7 mouse cellular contexts compared by ENCODE assay signal in the genomic region with DNA sequence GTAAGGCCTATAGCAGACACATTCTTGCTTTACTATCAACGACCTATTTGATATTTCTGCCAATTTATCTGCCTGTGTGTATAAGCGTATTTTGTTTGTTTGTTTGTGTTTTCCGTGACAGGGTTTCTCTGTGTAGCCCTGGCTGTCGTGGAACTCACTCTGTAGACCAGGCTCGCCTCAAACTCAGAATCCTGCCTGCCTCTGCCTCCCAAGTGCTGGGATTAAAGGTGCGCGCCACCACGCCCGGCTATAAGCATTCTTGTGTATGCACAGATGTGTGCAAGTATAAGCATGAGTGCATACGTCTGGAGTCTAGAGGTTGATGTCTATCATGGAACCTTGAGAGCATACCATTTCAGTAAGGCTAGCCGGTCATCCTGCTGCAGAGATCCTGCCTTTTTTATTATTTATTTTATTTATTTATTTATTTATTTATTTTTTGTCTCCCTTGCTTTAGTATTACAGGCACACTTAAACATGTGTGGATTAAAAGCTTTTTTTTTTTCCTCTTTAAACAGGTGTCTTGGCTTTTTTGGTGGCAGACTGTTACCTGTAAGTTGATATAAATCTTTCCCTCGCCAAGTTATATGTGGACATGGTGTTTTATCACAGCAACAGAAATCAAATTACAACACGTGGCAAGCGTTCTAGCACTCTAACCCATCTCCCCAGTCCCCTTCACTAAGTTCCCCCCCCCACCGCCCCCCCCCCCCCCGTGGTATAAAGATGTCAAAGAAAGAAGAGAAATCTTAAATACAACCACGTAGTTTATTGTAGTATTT. TPM values are rescaled to one million over a fixed set of nuclear protein-coding genes. Genes with fewer than 3 reads are reported as not detected.
DNase-seq lines count a peak whose midpoint lies in the region; ATAC-seq lines count a peak whose summit lies in the region.

No protein-coding gene starts in this region.

- no peaks in the 10 kb centered on the region for H3K27me3 ChIP-seq in lung, embryonic 15.5 days
- H3K27me3 ChIP-seq in forebrain, embryonic 13.5 days, result no peaks in the 10 kb centered on the region
- no peaks in the 10 kb centered on the region for H3K27me3 ChIP-seq in limb, embryonic 13.5 days
- H3K27me3 ChIP-seq in stomach, embryonic 14.5 days (ENCODE audit: control insufficient read depth, insufficient read depth, low read length), result no peaks in the 10 kb centered on the region

- H3K4me1 ChIP-seq in lung, embryonic 15.5 days, result peaks cover 15% of the 10 kb centered on the region
- peaks cover 24% of the 10 kb centered on the region for H3K4me1 ChIP-seq in forebrain, embryonic 13.5 days
- H3K4me1 ChIP-seq in limb, embryonic 13.5 days, result peaks cover 13% of the 10 kb centered on the region
- peaks cover 12% of the 10 kb centered on the region for H3K4me1 ChIP-seq in stomach, embryonic 14.5 days (ENCODE audit: control insufficient read depth, insufficient read depth, low read length)

- no peak for ATAC-seq in lung, embryonic 15.5 days (ENCODE audit: borderline replicate concordance, extremely low read depth, low FRiP score, low TSS enrichment)
- ATAC-seq in forebrain, embryonic 13.5 days, result no peak
- no peak for ATAC-seq in limb, embryonic 13.5 days (ENCODE audit: low FRiP score, low read depth)
- ATAC-seq in stomach, embryonic 14.5 days (ENCODE audit: insufficient number of reproducible peaks, insufficient read depth, low FRiP score, low read depth), result no peak

- WGBS in lung, embryonic 15.5 days, result 51% methylated on average over 17 of the region's 17 CpGs
- 57% methylated on average over 17 of the region's 17 CpGs for WGBS in forebrain, embryonic 13.5 days
- WGBS in limb, embryonic 13.5 days, result 56% methylated on average over 17 of the region's 17 CpGs
- WGBS in stomach, embryonic 14.5 days, result 54% methylated on average over 17 of the region's 17 CpGs

- H3K27ac ChIP-seq in lung, embryonic 15.5 days, result peak overlapping the region; percentile 97
- H3K27ac ChIP-seq in forebrain, embryonic 13.5 days, result peak overlapping the region; percentile 97; the same call in 1 of the 2 replicates
- peak overlapping the region; percentile 95 for H3K27ac ChIP-seq in limb, embryonic 13.5 days
- H3K27ac ChIP-seq in stomach, embryonic 14.5 days (ENCODE audit: low read length), result peak overlapping the region; percentile 97; the same call in 1 of the 2 replicates

- no peak for DNase-seq in lung, postnatal 10 days
- DNase-seq in left cerebral cortex, postnatal 25 days (ENCODE audit: low spot score in 2 of 2), result no peak
- DNase-seq in layer of hippocampus, adult 18-20 months (ENCODE audit: low spot score in 2 of 2), result no peak

- no peaks in the 10 kb centered on the region for H3K9me3 ChIP-seq in lung, embryonic 15.5 days
- H3K9me3 ChIP-seq in forebrain, embryonic 13.5 days (replicated peaks), result no peaks in the 10 kb centered on the region
- H3K9me3 ChIP-seq in limb, embryonic 13.5 days, result no peaks in the 10 kb centered on the region
- H3K9me3 ChIP-seq in stomach, embryonic 14.5 days (ENCODE audit: control insufficient read depth, low read depth, low read length), result no peaks in the 10 kb centered on the region

- peak overlapping the region; percentile 86 for H3K4me3 ChIP-seq in lung, embryonic 15.5 days
- H3K4me3 ChIP-seq in forebrain, embryonic 13.5 days, result peak overlapping the region; percentile 89
- H3K4me3 ChIP-seq in limb, embryonic 13.5 days, result peak overlapping the region; percentile 91
- H3K4me3 ChIP-seq in stomach, embryonic 14.5 days (ENCODE audit: low read depth, low read length), result peak overlapping the region; percentile 76

- no peaks in the 10 kb centered on the region for H3K36me3 ChIP-seq in lung, embryonic 15.5 days
- no peaks in the 10 kb centered on the region for H3K36me3 ChIP-seq in forebrain, embryonic 13.5 days (ENCODE audit: poor library complexity, severe bottlenecking)
- no peaks in the 10 kb centered on the region for H3K36me3 ChIP-seq in limb, embryonic 13.5 days
- no peaks in the 10 kb centered on the region for H3K36me3 ChIP-seq in stomach, embryonic 14.5 days (ENCODE audit: control insufficient read depth, insufficient read depth, low read length)

- intact Hi-C loops in left cerebral cortex, postnatal 25 days (cut with DNase I), result loop anchor here (2.0 kb wide), 1 partner anchor 59 kb away; no protein-coding TSS in a partner anchor

- H3K9ac ChIP-seq in lung, embryonic 15.5 days, result peak overlapping the region; percentile 88
- peak overlapping the region; percentile 94 for H3K9ac ChIP-seq in forebrain, embryonic 13.5 days
- peak overlapping the region; percentile 91 for H3K9ac ChIP-seq in limb, embryonic 13.5 days
- no peak overlapping the region; the same call in 1 of the 2 replicates for H3K9ac ChIP-seq in stomach, embryonic 14.5 days (replicated peaks; ENCODE audit: low read depth, low read length)

- peak overlapping the region; percentile 63 for H3K4me2 ChIP-seq in lung, embryonic 15.5 days
- peak overlapping the region; percentile 83 for H3K4me2 ChIP-seq in forebrain, embryonic 13.5 days
- H3K4me2 ChIP-seq in limb, embryonic 13.5 days (replicated peaks), result peak overlapping the region; percentile 88
- peak overlapping the region; percentile 54 for H3K4me2 ChIP-seq in stomach, embryonic 14.5 days (replicated peaks; ENCODE audit: low read depth, low read length)

RNA-seq across cellular contexts. Expression of a gene that starts 1.0 kb away (rescaled TPM):
- polyA plus RNA-seq in lung, embryonic 15.5 days (2015; fragmentation: Nextera tagmentation; extraction: Ambion mirVana), result 15.3 and 16.8 TPM in 2 replicates
- polyA plus RNA-seq in forebrain, embryonic 13.5 days (2015; fragmentation: Nextera tagmentation; extraction: Ambion mirVana), result 15.8 and 18.9 TPM in 2 replicates
- 21.0 and 21.5 TPM in 2 replicates for polyA plus RNA-seq in limb, embryonic 13.5 days (2015; fragmentation: Nextera tagmentation; extraction: Ambion mirVana)
- 24.6 and 24.7 TPM in 2 replicates for polyA plus RNA-seq in stomach, embryonic 14.5 days (2014; fragmentation: Nextera tagmentation; extraction: Ambion mirVana)
- total RNA-seq in left cerebral cortex, postnatal 25 days (2021), result 10 to 100 TPM; 39.5 to 51.3 TPM
- 10 to 100 TPM; 41.7 to 43.2 TPM for total RNA-seq in layer of hippocampus, adult 18-20 months (2021)

RNA-seq across cellular contexts. Expression of a gene that starts 8.7 kb away (rescaled TPM):
- polyA plus RNA-seq in lung, embryonic 15.5 days (2015; fragmentation: Nextera tagmentation; extraction: Ambion mirVana), result 42.4 and 51.7 TPM in 2 replicates
- 27.1 TPM in 2 replicates for polyA plus RNA-seq in forebrain, embryonic 13.5 days (2015; fragmentation: Nextera tagmentation; extraction: Ambion mirVana)
- polyA plus RNA-seq in limb, embryonic 13.5 days (2015; fragmentation: Nextera tagmentation; extraction: Ambion mirVana), result 40.1 and 40.3 TPM in 2 replicates
- polyA plus RNA-seq in stomach, embryonic 14.5 days (2014; fragmentation: Nextera tagmentation; extraction: Ambion mirVana), result 40.6 TPM in 2 replicates
- 10 to 100 TPM; 69.7 to 70.1 TPM for total RNA-seq in left cerebral cortex, postnatal 25 days (2021)
- total RNA-seq in layer of hippocampus, adult 18-20 months (2021), result 10 to 100 TPM; 71.7 to 72.5 TPM

RNA-seq across cellular contexts. Expression of a gene that starts 45.0 kb away (rescaled TPM):
- not detected in 2 replicates for polyA plus RNA-seq in lung, embryonic 15.5 days (2015; fragmentation: Nextera tagmentation; extraction: Ambion mirVana)
- not detected in 2 replicates for polyA plus RNA-seq in forebrain, embryonic 13.5 days (2015; fragmentation: Nextera tagmentation; extraction: Ambion mirVana)
- not detected in 2 replicates for polyA plus RNA-seq in limb, embryonic 13.5 days (2015; fragmentation: Nextera tagmentation; extraction: Ambion mirVana)
- not detected in 2 replicates for polyA plus RNA-seq in stomach, embryonic 14.5 days (2014; fragmentation: Nextera tagmentation; extraction: Ambion mirVana)
- total RNA-seq in left cerebral cortex, postnatal 25 days (2021), result under 1 TPM in 1 of 2 experiments, not detected in 1; 0.83 TPM
- total RNA-seq in layer of hippocampus, adult 18-20 months (2021), result under 1 TPM in 1 of 2 experiments, not detected in 1; 0.84 TPM

RNA-seq across cellular contexts. Expression of a gene that starts 59.5 kb away (rescaled TPM):
- not detected in 2 replicates for polyA plus RNA-seq in lung, embryonic 15.5 days (2015; fragmentation: Nextera tagmentation; extraction: Ambion mirVana)
- polyA plus RNA-seq in forebrain, embryonic 13.5 days (2015; fragmentation: Nextera tagmentation; extraction: Ambion mirVana), result not detected in 2 replicates
- polyA plus RNA-seq in limb, embryonic 13.5 days (2015; fragmentation: Nextera tagmentation; extraction: Ambion mirVana), result not detected in 2 replicates
- not detected in 2 replicates for polyA plus RNA-seq in stomach, embryonic 14.5 days (2014; fragmentation: Nextera tagmentation; extraction: Ambion mirVana)
- not detected for total RNA-seq in left cerebral cortex, postnatal 25 days (2021)
- not detected for total RNA-seq in layer of hippocampus, adult 18-20 months (2021)
